Mouse (Mus musculus) embryonic fibroblast, embryonic 13.5 days (primary cell): ENCODE results near the gene Entpd3.

Experiments
- CTCF ChIP-seq: IDR thresholded peaks from 2 replicates; pipeline ENCODE4 v1.5.1; 2011; ENCODE audit warnings: mild to moderate bottlenecking, control low read depth, low read length, moderate library complexity, borderline replicate concordance; ENCODE audit not compliant: insufficient read depth
- POLR2A ChIP-seq: IDR thresholded peaks from 2 replicates; pipeline ENCODE4 v1.6.1; 2011; ENCODE audit warnings: low read depth, mild to moderate bottlenecking, control low read depth, low read length, moderate library complexity

- TF ChIP-seq POLR2A, result no peak
- no peak for TF ChIP-seq CTCF
Measured at GRCm38 (mm10) chr9:120497983-120498382, 41.6 kb upstream of the Entpd3 start.
